Mouse (Mus musculus): ENCODE measurements around the gene Nup214.
A peak's percentile ranks its signal among the peaks of the same experiment; 100 is the strongest.

The Nup214 gene

GRCm38 (mm10) chr2:32043836-32044235 lies 69.6 kb downstream of the Nup214 start:
- DNase-seq (ENCODE audit: extremely low read depth, low read depth) = no peak

DNA sequence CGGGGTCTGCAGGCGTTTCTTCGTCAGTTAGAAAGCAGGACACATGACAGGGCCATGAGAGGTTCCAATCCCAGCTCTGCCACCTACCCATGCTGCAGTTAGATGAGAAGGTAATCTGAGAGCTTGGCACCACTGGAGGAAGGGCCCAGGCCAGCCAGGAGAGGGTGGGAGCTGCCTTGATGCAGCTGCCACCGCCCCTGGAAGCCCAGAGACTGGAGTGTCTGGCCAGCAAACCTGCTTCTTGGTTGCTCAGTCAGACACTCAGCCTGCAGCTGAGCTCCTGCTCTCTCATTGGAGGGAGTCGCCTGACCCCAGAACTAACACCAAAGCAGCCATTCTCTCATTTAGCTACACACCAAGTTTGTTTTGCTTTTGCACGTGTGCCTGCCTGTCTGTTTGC lies 71.1 kb downstream of the Nup214 start:
- no peak for DNase-seq (ENCODE audit: extremely low read depth, low read depth)

DNA sequence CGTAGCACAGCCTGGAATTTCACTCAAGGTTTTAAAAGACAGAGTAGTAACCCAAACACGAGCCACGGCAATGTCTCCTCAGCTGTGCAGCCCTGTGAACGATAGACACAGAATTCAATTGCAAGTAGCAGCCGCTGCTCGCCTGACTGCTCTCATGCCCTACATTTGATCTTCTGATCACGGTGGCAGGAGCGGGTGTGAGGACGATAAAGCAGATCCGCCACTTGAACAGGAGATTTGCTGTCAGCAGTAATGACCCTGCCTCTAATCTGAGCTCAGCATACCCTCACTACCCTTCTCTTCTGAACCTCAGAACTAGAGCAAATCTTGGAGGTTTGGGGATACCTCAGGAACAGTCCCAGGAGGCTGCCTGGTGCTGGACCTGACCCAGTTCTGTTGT lies 71.8 kb downstream of the Nup214 start:
- DNase-seq (ENCODE audit: extremely low read depth, low read depth) = no peak

GRCm38 (mm10) chr2:32047323-32047722 lies 73.1 kb downstream of the Nup214 start:
- no peak for DNase-seq (ENCODE audit: extremely low read depth, low read depth)

DNA sequence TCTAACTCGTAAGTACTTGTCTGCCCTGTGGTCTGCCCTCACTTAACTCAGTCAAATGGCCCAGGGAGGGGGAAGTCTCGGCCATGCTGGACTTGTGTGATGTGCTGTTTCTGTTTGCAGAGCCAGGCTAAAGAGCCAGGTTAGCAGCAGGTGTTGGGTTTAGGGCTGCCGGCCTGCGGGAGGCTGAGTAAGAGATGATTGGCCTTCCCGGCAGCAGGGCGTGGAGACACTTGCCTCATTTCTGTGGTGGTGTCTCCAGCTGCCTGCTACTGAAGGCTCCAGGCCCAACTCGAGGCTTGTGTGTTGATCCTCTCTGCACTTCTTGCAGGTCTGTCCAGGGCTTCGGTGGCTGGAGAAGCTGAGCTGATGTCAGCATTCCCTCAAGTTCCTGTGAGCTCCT lies 77.6 kb downstream of the Nup214 start:
- no peak for DNase-seq (ENCODE audit: extremely low read depth, low read depth)

GRCm38 (mm10) chr2:32052418-32052817 lies 78.2 kb downstream of the Nup214 start:
- no peak for DNase-seq (ENCODE audit: extremely low read depth, low read depth)

DNA sequence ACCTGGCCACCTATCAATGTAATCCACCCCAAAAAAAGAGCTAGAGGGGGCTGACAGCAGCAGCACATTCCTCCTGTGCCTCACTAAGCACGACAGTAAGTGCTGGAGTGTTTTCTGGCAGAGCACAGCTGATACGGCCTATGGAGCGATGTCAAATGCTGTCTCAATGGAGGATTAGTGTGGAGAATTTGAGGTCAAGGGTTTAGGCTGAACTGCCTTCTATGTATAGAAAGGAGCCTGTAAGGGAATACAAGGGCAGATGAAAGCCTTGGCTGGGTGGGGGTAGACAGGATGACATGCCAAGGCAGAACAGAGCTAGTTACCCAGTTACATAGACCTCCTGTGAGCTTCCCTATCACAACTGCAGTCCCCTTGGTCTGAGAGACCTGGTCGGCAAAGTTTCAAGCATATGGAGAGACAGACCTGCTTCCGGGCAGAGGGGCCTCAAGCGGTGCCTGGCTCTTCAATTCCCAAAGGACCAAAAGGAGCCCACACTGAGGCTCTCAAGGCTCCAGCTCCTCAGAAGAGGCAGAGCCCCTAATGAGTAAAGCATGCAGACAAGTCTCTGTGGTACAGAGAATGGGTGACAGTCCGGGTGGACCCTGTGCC lies 81.2 kb downstream of the Nup214 start:
- no peak for DNase-seq (ENCODE audit: extremely low read depth, low read depth)

DNA sequence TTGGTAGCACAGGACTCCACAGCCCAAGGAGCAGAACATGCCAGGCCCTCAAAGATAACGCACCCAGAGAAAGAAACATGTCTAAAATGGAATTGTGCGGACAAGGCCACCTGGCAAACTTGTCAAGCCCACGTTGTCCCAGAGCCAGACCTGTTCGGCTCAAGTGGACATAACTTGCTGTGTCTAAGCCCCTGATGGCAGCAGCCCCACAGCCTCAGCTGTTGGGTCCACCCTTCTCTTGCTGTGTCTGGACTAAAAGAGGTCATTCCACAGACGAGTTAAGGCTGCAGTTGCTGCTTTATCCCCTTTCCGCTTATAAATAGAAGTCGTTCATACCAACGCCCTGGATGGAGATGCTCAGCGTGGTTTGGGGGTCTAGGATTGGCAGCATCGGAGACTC lies 82.3 kb downstream of the Nup214 start:
- DNase-seq (ENCODE audit: extremely low read depth, low read depth) = no peak

DNA sequence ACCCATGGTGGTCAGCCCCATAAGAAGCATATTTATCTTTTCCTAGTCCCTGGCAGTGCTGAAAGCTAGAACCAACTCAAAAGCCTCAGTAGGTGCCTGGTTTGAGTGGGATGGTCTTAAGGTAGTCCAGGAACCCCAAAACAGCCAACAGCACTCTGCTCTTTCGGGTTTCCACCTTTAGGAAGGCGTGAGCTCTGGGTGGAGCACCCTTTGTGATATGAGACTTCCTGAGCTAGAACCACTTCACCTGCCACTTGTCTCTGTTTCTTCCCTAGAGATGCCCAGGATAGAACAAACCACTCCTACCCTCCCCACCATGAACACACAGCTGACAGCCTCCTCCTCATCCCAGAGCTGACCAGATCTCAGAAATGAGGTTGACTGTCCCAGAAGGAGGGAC lies 83.1 kb downstream of the Nup214 start:
- peak; percentile 92 for DNase-seq (ENCODE audit: extremely low read depth, low read depth)

GRCm38 (mm10) chr2:32057794-32058193 lies 83.6 kb downstream of the Nup214 start:
- DNase-seq (ENCODE audit: extremely low read depth, low read depth) = no peak

GRCm38 (mm10) chr2:32058241-32058640 lies 84.0 kb downstream of the Nup214 start:
- DNase-seq (ENCODE audit: extremely low read depth, low read depth) = no peak

DNA sequence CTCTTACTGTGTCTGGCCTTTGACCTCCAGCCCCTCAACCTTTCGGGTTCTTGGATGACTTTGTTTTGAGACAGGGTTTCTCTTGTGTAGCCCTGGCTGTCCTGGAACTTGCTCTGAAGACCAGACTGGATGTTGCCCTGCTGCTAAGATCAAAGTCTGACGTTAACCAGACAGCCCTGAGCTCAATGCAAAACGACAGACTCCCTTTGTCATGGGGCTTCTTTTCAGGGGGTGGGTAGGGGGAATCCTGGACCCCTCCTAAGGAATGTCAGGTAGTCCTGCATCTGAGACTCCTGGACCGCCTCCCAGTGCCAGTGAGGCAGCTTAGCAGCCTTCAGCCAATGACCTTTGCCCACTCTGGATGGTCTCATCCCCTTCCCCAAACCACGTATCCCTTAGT lies 84.5 kb downstream of the Nup214 start:
- no peak for DNase-seq (ENCODE audit: extremely low read depth, low read depth)

- no peak for DNase-seq (ENCODE audit: extremely low read depth, low read depth)
These were observed 85.4 kb downstream of the Nup214 start for GRCm38 (mm10) chr2:32059613-32060012.

DNA sequence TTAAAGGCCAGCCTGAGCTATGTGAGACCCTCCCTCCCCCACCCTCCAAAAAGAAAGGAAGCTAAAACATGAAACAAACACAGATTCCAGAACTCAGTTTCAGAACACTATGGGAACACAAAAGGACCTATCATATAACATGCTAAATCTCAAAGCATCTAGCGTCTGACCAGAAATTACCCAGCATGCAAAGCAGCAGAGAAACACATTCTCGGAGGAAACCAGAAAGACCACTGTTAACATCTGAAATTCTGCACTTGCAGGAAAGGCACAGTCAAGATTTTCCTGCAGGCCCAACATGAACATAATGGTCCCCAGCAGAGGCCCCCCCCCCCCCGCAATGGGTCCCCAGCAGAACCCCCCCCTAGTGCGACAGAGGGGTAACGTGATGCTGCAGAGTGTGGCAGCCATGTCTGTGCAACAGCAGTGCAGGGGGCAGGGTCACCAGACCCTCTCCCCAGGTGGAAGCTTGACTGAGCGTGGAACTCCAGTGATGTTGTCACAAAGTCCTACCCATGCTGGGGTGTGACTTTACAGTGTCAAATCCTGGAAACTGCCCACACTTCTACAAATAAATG lies 86.1 kb downstream of the Nup214 start:
- DNase-seq (ENCODE audit: extremely low read depth, low read depth) = no peak

DNA sequence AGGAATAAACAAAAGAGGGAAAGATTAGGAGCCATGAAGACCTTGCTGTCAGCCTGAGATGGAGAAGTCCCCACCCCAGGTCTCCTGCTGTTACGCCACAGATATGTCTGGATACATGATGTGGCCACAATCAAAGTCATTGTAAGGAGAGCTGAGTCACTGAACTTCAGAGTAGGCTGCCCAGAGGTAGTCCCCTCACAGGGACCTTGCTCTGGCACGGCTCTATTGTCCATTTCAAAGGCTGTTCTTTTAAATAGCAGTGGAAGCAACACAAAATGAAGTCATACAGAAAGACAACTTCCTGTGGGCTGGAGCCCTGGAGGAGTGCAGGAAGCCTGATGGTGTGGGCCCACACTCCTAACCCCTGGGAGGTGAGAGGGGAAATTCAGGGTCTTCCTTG lies 87.0 kb downstream of the Nup214 start:
- no peak for DNase-seq (ENCODE audit: extremely low read depth, low read depth)

GRCm38 (mm10) chr2:32061722-32062505 lies 87.7 kb downstream of the Nup214 start:
- DNase-seq (ENCODE audit: extremely low read depth, low read depth) = no peak

GRCm38 (mm10) chr2:32062626-32063410 lies 88.6 kb downstream of the Nup214 start:
- no peak for DNase-seq (ENCODE audit: extremely low read depth, low read depth)

- DNase-seq (ENCODE audit: extremely low read depth, low read depth) = no peak
These were observed 89.4 kb downstream of the Nup214 start for GRCm38 (mm10) chr2:32063451-32064151.

DNA sequence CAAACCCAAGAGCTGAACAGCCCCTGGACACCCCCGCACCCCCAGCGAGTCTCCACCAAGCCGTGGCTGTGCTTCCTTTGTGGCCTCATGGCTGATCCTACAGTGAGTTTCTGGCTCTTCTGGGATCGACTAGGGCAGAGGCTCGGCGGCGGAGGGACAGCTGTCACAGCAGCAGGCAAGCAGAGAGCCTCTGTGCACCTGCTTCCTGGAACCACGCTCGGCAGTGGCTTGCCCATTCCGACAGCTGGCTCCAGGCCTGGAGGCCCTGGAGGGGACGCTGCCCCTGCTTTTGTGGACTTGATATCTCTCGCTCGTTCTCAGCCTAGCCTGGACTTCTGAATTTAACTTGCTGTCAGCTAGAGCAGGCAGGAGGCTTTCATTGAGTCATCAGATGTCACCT lies 90.7 kb downstream of the Nup214 start:
- DNase-seq (ENCODE audit: extremely low read depth, low read depth) = no peak

GRCm38 (mm10) chr2:32065371-32065791 lies 91.1 kb downstream of the Nup214 start:
- no peak for DNase-seq (ENCODE audit: extremely low read depth, low read depth)

GRCm38 (mm10) chr2:32066005-32066404 lies 91.8 kb downstream of the Nup214 start:
- DNase-seq (ENCODE audit: extremely low read depth, low read depth) = no peak

All from MEL-GATA-1-ER (cell line).